Mouse (Mus musculus) urinary bladder, adult 2 months (tissue): ENCODE measurements around the gene Bad. TPM values are rescaled to one million over a fixed set of nuclear protein-coding genes. Genes with fewer than 3 reads are reported as not detected.

ENCODE experiments used
- DNase-seq: peaks from one replicate; pipeline ENCODE4 v3.0.0; 2022; ENCODE audit warnings: low spot score
- polyA plus RNA-seq: library from polyadenylated mRNA; depleted of rRNA; stranded (reverse); fragments of >200 nt; gene quantifications from 2 replicates; pipeline ENCODE4 v1.2.3, GENCODE M21; 2012

The Bad gene
- polyA plus RNA-seq, 1 experiment: 75.9 TPM

GRCm38 (mm10) chr19:6934195-6934977, 7.3 kb upstream of the Bad start, which contains the start of gene Kcnk4:
TSS of gene Kcnk4 (minus strand) at chr19:6934515.
- DNase-seq: no peak

DNA sequence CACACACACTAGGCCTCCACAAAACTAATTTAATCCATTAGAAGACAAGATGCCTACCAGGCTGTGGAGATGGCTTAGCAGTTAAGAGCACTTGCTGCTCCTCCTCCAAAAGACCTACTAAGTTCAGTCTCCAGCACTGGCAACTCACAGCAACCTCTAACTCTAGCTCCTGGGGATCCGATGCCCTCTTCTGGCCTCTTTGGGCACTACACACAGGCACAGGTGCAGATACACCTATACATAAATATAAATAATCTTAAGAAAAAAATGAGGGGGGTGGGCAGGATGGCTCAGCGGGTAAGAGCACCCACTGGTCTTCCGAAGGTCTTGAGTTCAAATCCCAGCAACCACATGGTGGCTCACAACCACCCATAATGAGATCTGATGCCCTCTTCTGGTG, 5.4 kb upstream of the Bad start:
- DNase-seq: no peak

GRCm38 (mm10) chr19:6937541-6938465, 3.9 kb upstream of the Bad start:
- no peak for DNase-seq

GRCm38 (mm10) chr19:6939106-6940002, 2.3 kb upstream of the Bad start:
- DNase-seq: no peak

- no peak for DNase-seq
These were observed 987 bp upstream of the Bad start for GRCm38 (mm10) chr19:6940396-6941351.

- peak; percentile 89 for DNase-seq
These were observed 609 bp downstream of the Bad start, which contains the start of gene Gpr137 for GRCm38 (mm10) chr19:6942249-6942691. TSS of gene Gpr137 (minus strand) at chr19:6942480.

DNA sequence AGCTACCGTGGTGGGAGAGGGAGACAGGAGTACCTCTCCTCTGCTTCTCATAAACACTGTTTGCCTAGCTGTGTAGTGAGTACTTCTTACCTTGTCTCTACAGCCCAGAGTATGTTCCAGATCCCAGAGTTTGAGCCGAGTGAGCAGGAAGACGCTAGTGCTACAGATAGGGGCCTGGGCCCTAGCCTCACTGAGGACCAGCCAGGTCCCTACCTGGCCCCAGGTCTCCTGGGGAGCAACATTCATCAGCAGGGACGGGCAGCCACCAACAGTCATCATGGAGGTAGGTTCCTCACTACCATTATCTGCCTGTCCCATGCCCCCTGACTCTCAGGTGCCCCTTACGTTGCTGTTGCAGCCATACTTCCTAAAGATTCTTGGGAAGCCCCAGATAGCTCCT, 1.1 kb downstream of the Bad start:
- no peak for DNase-seq

DNA sequence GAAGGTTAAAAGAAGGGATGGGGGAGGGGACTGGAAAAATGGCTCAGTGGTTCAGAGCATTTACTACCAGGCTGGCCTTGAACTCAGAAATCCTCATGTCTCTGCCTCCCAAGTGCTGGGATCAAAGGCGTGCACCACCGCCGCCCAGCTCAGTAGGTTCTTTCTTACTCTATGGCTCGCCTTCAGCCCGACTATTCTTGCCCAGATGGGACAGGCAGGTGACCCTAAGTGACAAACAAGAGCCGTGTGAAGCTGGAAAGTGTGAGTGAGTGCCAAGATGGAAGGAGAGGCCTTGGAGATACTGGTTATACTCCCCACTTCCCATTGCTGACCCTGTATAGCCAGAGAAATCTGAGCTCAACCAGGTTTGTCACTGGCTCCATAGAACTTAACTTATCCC, 2.0 kb downstream of the Bad start:
- DNase-seq: no peak

GRCm38 (mm10) chr19:6947742-6948141, 6.1 kb downstream of the Bad start:
- DNase-seq: no peak

- DNase-seq: no peak
These were observed 6.5 kb downstream of the Bad start for GRCm38 (mm10) chr19:6948186-6948585.

DNA sequence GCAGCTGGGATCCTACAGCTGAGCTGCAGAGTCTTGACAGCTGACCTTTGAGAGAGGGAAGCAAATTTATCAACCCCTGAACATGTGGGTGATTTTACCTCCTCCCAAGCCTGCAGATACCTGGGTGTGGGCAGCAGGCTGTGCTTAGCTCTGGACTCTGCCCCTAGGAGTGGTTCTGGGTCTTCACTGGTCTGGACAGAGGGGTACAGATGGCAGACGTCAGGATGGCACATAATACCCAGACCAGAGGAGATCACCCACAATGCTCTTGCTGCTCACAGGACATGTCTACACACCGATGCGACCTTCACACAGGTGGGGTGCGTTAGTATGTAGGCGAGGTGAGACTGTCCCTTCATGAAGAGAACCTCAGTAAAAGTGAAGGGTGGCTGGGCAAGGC, 7.9 kb downstream of the Bad start:
- DNase-seq: no peak

- DNase-seq: no peak
These were observed 8.3 kb downstream of the Bad start for GRCm38 (mm10) chr19:6949951-6950350.

DNA sequence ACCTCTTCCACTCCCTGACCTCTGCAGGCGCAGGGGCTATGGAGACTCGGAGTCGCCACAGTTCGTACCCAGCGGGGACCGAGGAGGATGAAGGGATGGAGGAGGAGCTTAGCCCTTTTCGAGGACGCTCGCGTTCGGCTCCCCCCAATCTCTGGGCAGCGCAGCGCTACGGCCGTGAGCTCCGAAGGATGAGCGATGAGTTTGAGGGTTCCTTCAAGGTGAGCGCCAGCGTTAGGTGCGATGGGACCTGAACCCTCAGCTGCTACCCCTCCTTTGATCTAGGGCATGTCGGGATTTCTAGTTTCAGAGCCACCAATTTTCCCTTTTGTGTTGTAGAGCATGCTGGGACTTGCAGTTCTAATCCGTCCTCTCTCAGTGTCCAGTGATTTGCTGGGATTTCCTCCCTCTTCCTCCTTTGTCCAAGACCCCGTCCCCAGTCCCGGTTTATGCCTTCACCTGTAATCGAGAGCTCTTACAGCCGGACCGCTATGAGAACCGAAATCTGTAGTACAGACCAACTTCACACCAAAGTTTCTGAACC, 9.0 kb downstream of the Bad start:
- DNase-seq: peak; percentile 56

GRCm38 (mm10) chr19:6951381-6951968, 9.8 kb downstream of the Bad start:
- peak; percentile 83 for DNase-seq

DNA sequence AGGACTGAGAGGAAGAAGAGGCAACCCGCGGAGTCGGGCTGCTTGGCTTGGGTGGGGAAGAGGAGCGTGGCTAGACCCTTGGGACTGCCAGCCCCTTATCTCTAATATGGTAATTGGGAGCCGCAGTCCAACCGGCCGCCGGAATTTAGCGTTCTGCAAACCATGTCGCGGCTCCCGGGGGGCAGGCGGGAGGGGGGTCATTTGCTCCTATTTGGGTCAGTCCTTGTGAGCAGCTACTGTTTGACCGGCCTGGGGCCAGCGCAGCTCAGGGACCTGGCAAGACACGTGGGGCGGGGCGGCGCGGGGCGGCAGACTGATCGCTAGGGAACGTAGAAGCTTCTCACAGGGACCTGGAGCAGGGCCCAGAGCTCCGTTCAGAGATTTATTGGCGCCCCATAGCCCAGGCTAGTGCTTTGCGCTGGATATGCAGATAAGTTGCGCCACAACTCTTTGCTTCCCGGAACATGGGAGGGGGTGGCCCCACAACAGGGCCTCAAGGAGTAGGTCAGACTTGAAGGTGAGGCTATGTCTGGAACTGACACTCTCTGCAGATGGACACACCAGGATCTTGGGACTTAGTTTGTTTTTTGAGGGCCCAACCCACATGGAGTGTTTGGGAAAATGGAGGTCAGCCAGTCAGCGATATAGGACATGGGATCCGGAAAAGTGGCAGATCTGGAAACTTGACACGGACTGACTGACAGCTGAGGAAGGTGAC, 10.5 kb downstream of the Bad start:
- peak; percentile 81 for DNase-seq

GRCm38 (mm10) chr19:6952712-6953037, 11.0 kb downstream of the Bad start:
- DNase-seq: peak; percentile 57

- no peak for DNase-seq
These were observed 12.4 kb downstream of the Bad start for GRCm38 (mm10) chr19:6954046-6954445.

DNA sequence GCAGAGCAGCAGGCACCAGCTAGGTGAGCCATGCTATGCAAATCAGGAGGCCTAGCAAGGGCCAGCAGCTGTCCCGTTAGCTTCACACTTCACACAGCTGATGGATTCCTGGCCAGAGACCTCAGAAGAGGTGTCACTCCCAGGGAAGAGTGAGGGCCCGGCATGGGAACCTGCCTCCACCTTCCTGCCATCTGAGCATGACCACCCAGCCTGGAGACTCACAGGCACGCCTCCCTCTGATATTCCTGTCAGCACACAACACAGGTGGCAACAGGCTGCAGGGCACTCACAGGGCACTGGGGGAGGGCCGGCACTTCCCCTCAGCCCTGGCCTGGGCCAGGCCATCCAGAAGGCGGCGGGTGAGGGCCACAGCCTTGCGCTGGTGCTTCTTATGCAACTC, 13.8 kb downstream of the Bad start:
- no peak for DNase-seq

GRCm38 (mm10) chr19:6956461-6956860, 14.8 kb downstream of the Bad start:
- no peak for DNase-seq
